Mouse (Mus musculus) liver, embryonic 15.5 days (tissue): ENCODE measurements around the gene Zmynd8. TPM values are rescaled to one million over a fixed set of nuclear protein-coding genes. Genes with fewer than 3 reads are reported as not detected.

Experiments
- ATAC-seq: fragments of 200-750 bp; cut with Nextera tagmentation; 2 replicates; pipeline ENCODE4 v1.8.0; 2017; ENCODE audit warnings: moderate number of reproducible peaks, mild to moderate bottlenecking, moderate library complexity; ENCODE audit not compliant: insufficient read depth
- H3K27ac ChIP-seq: fragments of 300-500 bp; sonication (generic); replicated peaks from 2 replicates; pipeline ENCODE4 v1.5.1; 2015; ENCODE audit warnings: mild to moderate bottlenecking, inconsistent platforms
- H3K27me3 ChIP-seq: fragments of 300-500 bp; sonication (generic); 2 replicates; pipeline ENCODE4 v1.6.1; 2015; ENCODE audit warnings: mild to moderate bottlenecking, inconsistent platforms
- H3K36me3 ChIP-seq: fragments of 300-500 bp; sonication (generic); replicated peaks from 2 replicates; pipeline ENCODE4 v1.6.1; 2015; ENCODE audit warnings: moderate library complexity, mild to moderate bottlenecking, inconsistent platforms
- H3K4me1 ChIP-seq: fragments of 300-500 bp; sonication (generic); replicated peaks from 2 replicates; pipeline ENCODE4 v1.6.1; 2015; ENCODE audit warnings: inconsistent platforms
- H3K4me2 ChIP-seq: fragments of 300-500 bp; sonication (generic); 2 replicates; pipeline ENCODE4 v1.6.1; 2015; ENCODE audit warnings: moderate library complexity, mild to moderate bottlenecking, inconsistent platforms
- H3K4me3 ChIP-seq: fragments of 300-500 bp; sonication (generic); replicated peaks from 2 replicates; pipeline ENCODE4 v1.5.1; 2015; ENCODE audit warnings: mild to moderate bottlenecking, inconsistent platforms
- H3K9ac ChIP-seq: fragments of 300-500 bp; sonication (generic); 2 replicates; pipeline ENCODE4 v1.6.1; 2015; ENCODE audit warnings: moderate library complexity, mild to moderate bottlenecking, inconsistent platforms
- H3K9me3 ChIP-seq: fragments of 300-500 bp; sonication (generic); replicated peaks from 2 replicates; pipeline ENCODE4 v1.6.1; 2016; ENCODE audit warnings: inconsistent platforms
- WGBS: fragments of 180-500 bp; shearing (Covaris S2); methylation state at CpG from one replicate; pipeline ENCODE4 v1.1.7; 2015; ENCODE audit warnings: mixed read lengths; ENCODE audit not compliant: insufficient replicate concordance; 5-methylcytosine and 5-hydroxymethylcytosine counted together
- polyA plus RNA-seq: library from polyadenylated mRNA; unstranded; fragments of >200 nt; fragmentation: Nextera tagmentation; extraction: Ambion mirVana; gene quantifications from 2 replicates; pipeline ENCODE4 v1.2.1, GENCODE M21; 2015

Gene Zmynd8
- polyA plus RNA-seq, 1 experiment from 2014 or later = 24.6 TPM

DNA sequence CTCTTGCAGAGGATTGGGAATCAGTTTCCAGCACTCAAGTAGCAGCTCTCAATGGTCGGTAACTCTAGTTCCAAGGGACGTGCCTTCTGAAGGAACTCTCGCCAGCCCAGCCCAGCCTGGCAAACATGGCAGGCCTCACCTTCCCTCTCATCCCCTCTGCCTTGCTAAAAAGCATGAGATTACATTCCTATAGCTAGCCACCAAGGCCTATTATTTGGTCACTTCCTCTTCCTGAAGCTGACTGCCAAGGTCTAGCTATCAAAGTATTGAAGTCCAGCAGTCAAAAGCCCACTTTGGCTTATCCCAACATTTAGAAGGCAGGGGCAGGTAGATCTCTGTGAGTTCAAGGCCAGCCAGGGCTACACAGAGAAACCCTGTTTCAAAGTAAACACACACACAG lies 24.2 kb upstream of the Zmynd8 start:
- no peaks in the 10 kb centered on the region for H3K36me3 ChIP-seq

GRCm38 (mm10) chr2:165922047-165922728 lies 23.4 kb upstream of the Zmynd8 start:
- Histone ChIP-seq H3K27me3 (no peaks in the 10 kb centered on the region), H3K4me1 (peaks cover 32% of the 10 kb centered on the region), H3K4me2 (peak overlapping the region; percentile 37), H3K4me3 (no peak overlapping the region), H3K36me3 (no peaks in the 10 kb centered on the region), H3K9ac (no peak overlapping the region), H3K27ac (peak overlapping the region; percentile 57), H3K9me3 (no peaks in the 10 kb centered on the region)
- WGBS = 31% methylated on average over 13 of the region's 13 CpGs
- peak; percentile 77 for ATAC-seq

More for the DNA sequence above, 24.2 kb upstream of the Zmynd8 start:
- 68% methylated on average over 3 of the region's 3 CpGs for WGBS
- Histone ChIP-seq H3K4me3 (no peak overlapping the region), H3K9ac (no peak overlapping the region), H3K9me3 (no peaks in the 10 kb centered on the region), H3K4me1 (peaks cover 32% of the 10 kb centered on the region), H3K27me3 (no peaks in the 10 kb centered on the region), H3K27ac (peak overlapping the region; percentile 49), H3K4me2 (no peak overlapping the region)
- no peak for ATAC-seq

DNA sequence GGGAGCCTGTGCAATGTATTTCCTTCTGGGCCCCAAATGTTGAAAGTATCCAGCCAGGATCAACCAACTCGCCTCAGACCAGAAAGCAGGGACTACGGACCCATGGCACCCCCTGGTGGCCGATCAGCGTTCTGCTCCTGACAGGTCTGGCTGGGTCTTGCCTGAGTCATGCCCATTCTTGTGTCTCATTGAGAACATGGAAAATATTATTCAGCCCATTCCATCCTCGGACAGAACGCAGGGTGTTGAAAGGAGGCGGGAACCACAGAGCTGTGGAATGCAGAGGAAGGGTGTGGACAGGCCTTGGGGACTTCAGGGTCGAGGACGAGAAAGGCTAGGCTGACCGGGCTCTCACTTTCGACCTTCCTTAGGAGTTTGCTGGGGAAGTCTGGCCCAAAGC lies 15.5 kb upstream of the Zmynd8 start:
- Histone ChIP-seq H3K27ac (no peak overlapping the region), H3K36me3 (no peaks in the 10 kb centered on the region), H3K4me3 (no peak overlapping the region), H3K9me3 (no peaks in the 10 kb centered on the region), H3K4me1 (0 out of 2 replicates have a peak, but pooled peaks cover 4% of the 10 kb centered on the region), H3K9ac (no peak overlapping the region), H3K27me3 (no peaks in the 10 kb centered on the region), H3K4me2 (no peak overlapping the region)
- WGBS = 29% methylated on average over 11 of the region's 11 CpGs
- ATAC-seq = peak; percentile 59; the same call in 1 of the 2 replicates

DNA sequence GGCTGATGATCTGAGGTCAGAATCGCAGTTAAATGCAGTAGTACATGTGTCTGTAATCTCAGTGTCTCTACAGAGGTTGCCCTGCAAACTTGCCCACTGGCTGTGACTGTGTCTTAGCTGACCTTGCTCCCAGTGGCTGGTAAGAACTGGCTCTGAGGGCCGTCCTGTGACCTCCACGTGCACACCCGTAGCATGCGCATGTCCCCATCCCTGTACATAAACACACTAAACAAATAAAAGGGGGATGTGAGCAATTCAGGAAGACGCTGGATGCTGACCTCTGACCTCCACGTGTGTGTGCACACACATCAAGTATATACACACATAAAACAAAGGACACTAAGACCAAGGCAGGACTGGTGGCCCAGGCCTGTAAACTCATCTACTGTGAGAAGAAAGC lies 14.3 kb upstream of the Zmynd8 start:
- WGBS = 65% methylated on average over 7 of the region's 7 CpGs
- H3K4me1 ChIP-seq = 0 out of 2 replicates have a peak, but pooled peaks cover 4% of the 10 kb centered on the region
- no peaks in the 10 kb centered on the region for H3K36me3 ChIP-seq
- no peak overlapping the region for H3K27ac ChIP-seq
- no peaks in the 10 kb centered on the region for H3K27me3 ChIP-seq
- no peak overlapping the region for H3K9ac ChIP-seq
- H3K4me3 ChIP-seq = no peak overlapping the region
- no peaks in the 10 kb centered on the region for H3K9me3 ChIP-seq
- H3K4me2 ChIP-seq = no peak overlapping the region
- peak; percentile 62 for ATAC-seq

GRCm38 (mm10) chr2:165909731-165910130 lies 10.9 kb upstream of the Zmynd8 start:
- peaks cover 8% of the 10 kb centered on the region; the same call in 1 of the 2 replicates for H3K27me3 ChIP-seq
- no peak overlapping the region for H3K27ac ChIP-seq
- H3K9ac ChIP-seq = no peak overlapping the region
- no peak overlapping the region for H3K4me3 ChIP-seq
- H3K4me1 ChIP-seq = 0 out of 2 replicates have a peak, but pooled peaks cover 11% of the 10 kb centered on the region
- H3K4me2 ChIP-seq = no peak overlapping the region
- H3K36me3 ChIP-seq = no peaks in the 10 kb centered on the region
- ATAC-seq = no peak
- H3K9me3 ChIP-seq = no peaks in the 10 kb centered on the region

GRCm38 (mm10) chr2:165907199-165907598 lies 8.4 kb upstream of the Zmynd8 start:
- Histone ChIP-seq H3K4me2 (no peak overlapping the region), H3K4me1 (peaks cover 7% of the 10 kb centered on the region; the same call in 1 of the 2 replicates), H3K27ac (no peak overlapping the region), H3K4me3 (no peak overlapping the region), H3K36me3 (no peaks in the 10 kb centered on the region), H3K9ac (no peak overlapping the region), H3K9me3 (no peaks in the 10 kb centered on the region), H3K27me3 (peaks cover 8% of the 10 kb centered on the region; the same call in 1 of the 2 replicates)
- WGBS = 64% methylated on average over 8 of the region's 8 CpGs
- no peak for ATAC-seq

- no peak overlapping the region for H3K4me3 ChIP-seq
- H3K27me3 ChIP-seq = peaks cover 8% of the 10 kb centered on the region; the same call in 1 of the 2 replicates
- 32% methylated on average over 15 of the region's 15 CpGs for WGBS
- no peak overlapping the region for H3K4me2 ChIP-seq
- H3K4me1 ChIP-seq = peaks cover 12% of the 10 kb centered on the region; the same call in 1 of the 2 replicates
- H3K36me3 ChIP-seq = no peaks in the 10 kb centered on the region
- H3K9ac ChIP-seq = no peak overlapping the region
- no peak overlapping the region for H3K27ac ChIP-seq
- ATAC-seq = no peak
- no peaks in the 10 kb centered on the region for H3K9me3 ChIP-seq
Measured at GRCm38 (mm10) chr2:165906332-165906945, 7.6 kb upstream of the Zmynd8 start.

DNA sequence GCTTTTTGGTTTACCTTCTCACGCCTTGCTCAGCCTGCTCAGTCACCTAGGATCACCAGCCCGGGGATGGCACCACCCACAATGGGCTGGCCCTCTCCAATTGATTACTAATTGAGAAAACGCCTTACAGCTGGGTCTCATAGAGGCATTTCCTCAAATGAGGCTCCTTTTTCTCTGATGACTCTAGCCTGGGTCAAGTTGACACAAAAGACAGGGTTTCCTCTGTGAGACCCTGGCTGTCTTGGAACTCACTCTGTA lies 2.2 kb upstream of the Zmynd8 start:
- 42% methylated on average over 3 of the region's 3 CpGs for WGBS
- no peak for ATAC-seq
- Histone ChIP-seq H3K36me3 (no peaks in the 10 kb centered on the region), H3K9ac (no peak overlapping the region), H3K27ac (0 out of 2 replicates have a peak overlapping the region, but pooled peaks have one; percentile 11), H3K27me3 (0 out of 2 replicates have a peak, but pooled peaks cover under 1% of the 10 kb centered on the region), H3K9me3 (no peaks in the 10 kb centered on the region), H3K4me2 (no peak overlapping the region), H3K4me3 (no peak overlapping the region), H3K4me1 (peaks cover 49% of the 10 kb centered on the region)

DNA sequence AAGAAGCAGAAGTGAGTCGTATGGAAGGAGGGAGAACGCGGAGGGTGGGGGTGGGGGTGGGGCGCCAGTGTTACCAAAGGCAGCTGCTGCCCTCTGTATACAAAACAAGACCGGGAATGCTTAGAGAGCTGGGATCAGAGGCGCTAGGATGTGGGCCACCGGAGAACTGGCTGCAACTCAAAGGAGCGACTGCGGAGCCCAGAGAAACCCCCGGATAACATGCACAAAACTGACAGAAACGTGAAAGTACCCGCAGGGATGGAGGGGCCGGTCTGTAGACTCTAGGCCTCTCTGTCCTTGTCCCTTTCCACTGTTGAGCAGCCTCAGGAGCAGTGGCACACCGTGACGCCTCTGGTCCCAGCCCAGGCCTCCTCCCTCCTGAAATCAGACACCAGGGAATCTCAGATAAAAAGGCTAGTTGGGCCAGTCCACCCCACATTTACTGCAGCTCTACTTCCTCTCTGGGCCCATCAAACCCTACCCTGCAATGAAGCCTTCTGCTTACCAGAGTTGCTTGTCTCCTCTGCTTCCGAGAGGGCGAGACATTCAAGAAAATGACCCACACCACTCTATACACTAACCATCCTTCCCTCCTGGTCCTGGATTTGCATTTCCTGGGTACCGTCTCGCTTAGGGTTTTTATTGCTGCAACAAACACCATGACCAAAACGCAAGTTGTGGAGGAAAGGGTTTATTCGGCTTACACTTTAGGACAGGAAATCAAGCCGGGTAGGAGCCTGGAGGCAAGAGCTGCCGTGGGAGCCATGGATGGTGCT lies 1.7 kb upstream of the Zmynd8 start:
- Histone ChIP-seq H3K4me1 (peaks cover 54% of the 10 kb centered on the region), H3K4me3 (no peak overlapping the region), H3K27me3 (no peaks in the 10 kb centered on the region), H3K36me3 (no peaks in the 10 kb centered on the region), H3K9me3 (no peaks in the 10 kb centered on the region), H3K4me2 (peak overlapping the region; percentile 39), H3K27ac (peak overlapping the region; percentile 42), H3K9ac (no peak overlapping the region)
- WGBS = 29% methylated on average over 23 of the region's 23 CpGs
- no peak for ATAC-seq

DNA sequence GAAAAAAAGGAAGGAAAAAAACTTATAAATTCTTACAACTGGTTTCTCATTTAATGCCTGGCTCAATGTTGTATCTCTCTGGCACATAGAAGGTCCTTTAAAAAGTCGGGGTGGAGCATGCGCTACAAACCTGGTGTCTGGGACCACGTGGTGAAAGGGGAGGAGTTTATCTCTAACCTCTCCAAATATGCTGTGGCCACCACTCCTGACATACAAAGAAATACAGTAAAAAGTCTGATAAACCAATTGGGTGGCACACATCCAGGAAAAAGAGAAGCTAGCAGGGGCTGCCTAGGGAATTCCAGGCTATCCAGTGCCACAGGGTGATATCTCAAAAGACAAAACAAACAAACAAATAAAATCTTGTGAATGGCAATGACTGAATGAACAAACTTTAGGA lies 1.1 kb upstream of the Zmynd8 start:
- peaks cover 60% of the 10 kb centered on the region for H3K4me1 ChIP-seq
- 15% methylated on average over 3 of the region's 3 CpGs for WGBS
- H3K27ac ChIP-seq = no peak overlapping the region

DNA sequence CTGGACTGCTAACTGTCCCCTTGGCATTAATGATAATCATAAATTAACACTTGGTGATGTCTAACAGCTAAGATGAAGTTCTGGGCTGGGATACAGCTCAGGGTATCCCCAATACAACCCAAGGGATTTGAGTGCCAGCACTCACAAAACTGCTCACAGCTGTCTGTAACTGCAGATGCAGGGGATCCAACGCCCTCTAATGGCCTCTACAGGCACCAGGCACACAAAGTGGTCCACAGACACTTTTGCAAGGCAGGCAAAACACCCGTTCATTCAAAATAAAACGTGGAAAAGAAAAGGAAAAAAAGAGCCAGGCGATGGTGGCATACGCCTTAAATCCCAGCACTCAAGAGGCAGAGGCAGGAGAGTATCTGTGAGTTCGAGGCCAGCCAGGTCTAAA lies 658 bp upstream of the Zmynd8 start:
- Histone ChIP-seq H3K4me2 (no peak overlapping the region), H3K9ac (no peak overlapping the region), H3K36me3 (no peaks in the 10 kb centered on the region), H3K27me3 (no peaks in the 10 kb centered on the region), H3K4me1 (peaks cover 63% of the 10 kb centered on the region), H3K9me3 (no peaks in the 10 kb centered on the region), H3K4me3 (no peak overlapping the region), H3K27ac (no peak overlapping the region)
- ATAC-seq = no peak
- WGBS = 52% methylated on average over 6 of the region's 6 CpGs

More for the DNA sequence above, 1.1 kb upstream of the Zmynd8 start:
- ATAC-seq = no peak
- Histone ChIP-seq H3K27me3 (no peaks in the 10 kb centered on the region), H3K36me3 (no peaks in the 10 kb centered on the region), H3K4me2 (peak overlapping the region; percentile 39), H3K4me3 (no peak overlapping the region), H3K9ac (no peak overlapping the region), H3K9me3 (no peaks in the 10 kb centered on the region)
